Comparison of ENCODE assay signal across 17 mouse cellular contexts in the genomic region with DNA sequence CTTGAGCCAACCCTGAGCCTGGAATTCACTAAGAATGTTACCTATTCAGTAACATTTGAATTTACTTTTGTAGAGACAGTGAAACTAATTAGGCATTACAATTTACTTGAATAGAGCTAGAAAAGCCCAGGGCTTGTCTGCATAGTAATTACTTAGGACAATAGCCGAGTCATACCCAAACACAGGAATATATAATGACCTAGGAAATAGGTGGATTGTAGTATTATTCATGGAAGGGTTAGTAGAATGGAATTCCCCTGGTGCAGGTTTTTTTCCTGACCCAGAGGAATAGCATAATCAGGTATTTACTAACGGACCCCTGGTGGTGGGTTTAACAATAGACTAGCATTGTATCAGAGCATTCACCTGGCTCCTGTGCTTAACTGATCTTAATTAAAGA.
"Had no signal": no experiment of that assay in that cellular context is flagged by ENCODE, and none has a peak within 500 bp of the region (broad histone marks: within the 10 kb centered on the region; RNA-seq: fewer than 3 reads in every experiment).

No protein-coding gene starts in this region.

- DNase-seq: retina, postnatal 1 day; right cerebral cortex, adult 18-20 months; right cerebral cortex, postnatal 14 days; right cerebral cortex, postnatal 25 days; right cerebral cortex, postnatal 4 days; spleen, adult 18-20 months; thymus, adult 18-20 months; thymus, adult 2 months; thymus, postnatal 14 days; thymus, postnatal 25 days; thymus, postnatal 36 days; thymus, postnatal 4 days had no signal

- H3K4me3 ChIP-seq: neural tube, embryonic 12.5 days; neural tube, embryonic 13.5 days; neural tube, embryonic 15.5 days; stomach, embryonic 15.5 days had no signal

- H3K27ac ChIP-seq: neural tube, embryonic 12.5 days; neural tube, embryonic 13.5 days; neural tube, embryonic 15.5 days; stomach, embryonic 15.5 days; stomach, postnatal 0 days had no signal
